Mouse (Mus musculus) embryonic fibroblast, embryonic 13.5 days (primary cell): ENCODE data around the gene Trmt44. TPM values are rescaled to one million over a fixed set of nuclear protein-coding genes. Genes with fewer than 3 reads are reported as not detected.

Experiments
- H3K27ac ChIP-seq: 2 replicates; pipeline ENCODE4 v1.5.1; 2012; ENCODE audit warnings: low read length, control low read depth, inconsistent platforms; ENCODE audit not compliant: insufficient read depth
- H3K4me1 ChIP-seq: 2 replicates; pipeline ENCODE4 v1.6.1; 2011; ENCODE audit warnings: low read length; ENCODE audit not compliant: control insufficient read depth, insufficient read depth
- H3K4me3 ChIP-seq: 2 replicates; pipeline ENCODE4 v1.5.1; 2011; ENCODE audit warnings: mild to moderate bottlenecking, control low read depth, low read length; ENCODE audit not compliant: insufficient read depth
- CTCF ChIP-seq: IDR thresholded peaks from 2 replicates; pipeline ENCODE4 v1.5.1; 2011; ENCODE audit warnings: mild to moderate bottlenecking, control low read depth, low read length, moderate library complexity, borderline replicate concordance; ENCODE audit not compliant: insufficient read depth
- POLR2A ChIP-seq: IDR thresholded peaks from 2 replicates; pipeline ENCODE4 v1.6.1; 2011; ENCODE audit warnings: low read depth, mild to moderate bottlenecking, control low read depth, low read length, moderate library complexity
- polyA plus RNA-seq: library from polyadenylated mRNA; stranded (reverse); fragments of >200 nt; gene quantifications from 2 replicates; pipeline ENCODE4 v1.2.4, GENCODE M21; 2011; ENCODE audit warnings: low read depth; ENCODE audit not compliant: missing spikeins, insufficient read length

Trmt44 gene
- polyA plus RNA-seq, 1 experiment: 5.6 TPM

- H3K4me1 ChIP-seq: no peaks in the 10 kb centered on the region
- no peak overlapping the region for H3K27ac ChIP-seq
- no peak for TF ChIP-seq CTCF
- TF ChIP-seq POLR2A: no peak
- H3K4me3 ChIP-seq: no peak overlapping the region
Observed at GRCm38 (mm10) chr5:35546127-35546526, 28.7 kb downstream of the Trmt44 start.

- TF ChIP-seq CTCF (no peak), POLR2A (no peak)
- Histone ChIP-seq H3K27ac (peak overlapping the region; percentile 30), H3K4me1 (peaks cover 3% of the 10 kb centered on the region; the same call in 1 of the 2 replicates), H3K4me3 (no peak overlapping the region)
Observed at GRCm38 (mm10) chr5:35541059-35541790, 33.6 kb downstream of the Trmt44 start.

- Histone ChIP-seq H3K4me3 (no peak overlapping the region), H3K4me1 (peaks cover 3% of the 10 kb centered on the region; the same call in 1 of the 2 replicates), H3K27ac (peak overlapping the region; percentile 30)
- TF ChIP-seq CTCF: no peak
- TF ChIP-seq POLR2A: no peak
Observed at GRCm38 (mm10) chr5:35540555-35540954, 34.3 kb downstream of the Trmt44 start.

- TF ChIP-seq POLR2A (no peak), CTCF (no peak)
- Histone ChIP-seq H3K4me3 (no peak overlapping the region), H3K4me1 (peaks cover 3% of the 10 kb centered on the region; the same call in 1 of the 2 replicates), H3K27ac (no peak overlapping the region)
Observed at GRCm38 (mm10) chr5:35539576-35539975, 35.3 kb downstream of the Trmt44 start.

- H3K4me3 ChIP-seq: no peak overlapping the region
- H3K4me1 ChIP-seq: peaks cover 3% of the 10 kb centered on the region; the same call in 1 of the 2 replicates
- no peak overlapping the region for H3K27ac ChIP-seq
- TF ChIP-seq CTCF (no peak), POLR2A (no peak)
Observed at GRCm38 (mm10) chr5:35538022-35538421, 36.8 kb downstream of the Trmt44 start.

GRCm38 (mm10) chr5:35537474-35537873 lies 37.4 kb downstream of the Trmt44 start:
- Histone ChIP-seq H3K4me1 (peaks cover 3% of the 10 kb centered on the region; the same call in 1 of the 2 replicates), H3K4me3 (no peak overlapping the region), H3K27ac (no peak overlapping the region)
- no peak for TF ChIP-seq CTCF
- no peak for TF ChIP-seq POLR2A

- Histone ChIP-seq H3K4me1 (peaks cover 3% of the 10 kb centered on the region; the same call in 1 of the 2 replicates), H3K4me3 (no peak overlapping the region), H3K27ac (no peak overlapping the region)
- TF ChIP-seq POLR2A (no peak), CTCF (no peak)
Observed at GRCm38 (mm10) chr5:35536271-35536670, 38.6 kb downstream of the Trmt44 start.

- Histone ChIP-seq H3K4me1 (no peaks in the 10 kb centered on the region), H3K4me3 (no peak overlapping the region)
- TF ChIP-seq CTCF: no peak
- TF ChIP-seq POLR2A: no peak
Observed at GRCm38 (mm10) chr5:35531586-35531985, 43.3 kb downstream of the Trmt44 start.

GRCm38 (mm10) chr5:35530442-35530841 lies 44.4 kb downstream of the Trmt44 start:
- no peak overlapping the region for H3K27ac ChIP-seq
- no peak overlapping the region for H3K4me3 ChIP-seq
- H3K4me1 ChIP-seq: no peaks in the 10 kb centered on the region
- TF ChIP-seq CTCF: peak; percentile 58; the same call in 1 of the 2 replicates
- no peak for TF ChIP-seq POLR2A

More at GRCm38 (mm10) chr5:35531586-35531985, 43.3 kb downstream of the Trmt44 start:
- no peak overlapping the region for H3K27ac ChIP-seq

GRCm38 (mm10) chr5:35525469-35526123 lies 49.3 kb downstream of the Trmt44 start, which contains the start of gene Cpz:
TSS of gene Cpz (minus strand) at chr5:35525698.
- no peak within 1 kb of the TSS for H3K27ac ChIP-seq
- H3K4me3 ChIP-seq: 0 out of 2 replicates have a peak within 1 kb of the TSS, but pooled peaks have one; percentile 1
- no peaks in the 10 kb centered on the region for H3K4me1 ChIP-seq
- no peak for TF ChIP-seq POLR2A
- TF ChIP-seq CTCF: 0 out of 2 replicates have a peak, but pooled peaks have one; percentile 26
